Mouse (Mus musculus): ENCODE data around the gene Lmnb2.
A peak's percentile ranks its signal among the peaks of the same experiment; 100 is the strongest.

Gene Lmnb2

DNA sequence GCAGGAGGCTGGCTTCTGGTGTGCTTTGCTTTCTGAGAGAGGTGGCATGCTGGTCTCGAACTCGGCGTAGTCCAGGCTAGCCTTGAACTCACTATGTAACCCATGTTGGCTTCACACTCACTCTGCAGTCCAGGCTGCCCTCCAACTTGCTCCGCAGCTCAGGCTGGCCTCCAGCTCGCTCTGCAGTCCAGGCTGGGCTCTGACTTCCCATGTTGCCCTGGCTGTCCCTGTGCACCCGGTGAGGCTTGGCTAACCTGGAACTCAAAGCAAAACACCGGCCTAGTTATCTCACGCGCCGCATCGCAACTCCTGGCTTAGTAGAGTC, 62.3 kb downstream of the Lmnb2 start:
- no peak for DNase-seq (ENCODE audit: low read depth)

DNA sequence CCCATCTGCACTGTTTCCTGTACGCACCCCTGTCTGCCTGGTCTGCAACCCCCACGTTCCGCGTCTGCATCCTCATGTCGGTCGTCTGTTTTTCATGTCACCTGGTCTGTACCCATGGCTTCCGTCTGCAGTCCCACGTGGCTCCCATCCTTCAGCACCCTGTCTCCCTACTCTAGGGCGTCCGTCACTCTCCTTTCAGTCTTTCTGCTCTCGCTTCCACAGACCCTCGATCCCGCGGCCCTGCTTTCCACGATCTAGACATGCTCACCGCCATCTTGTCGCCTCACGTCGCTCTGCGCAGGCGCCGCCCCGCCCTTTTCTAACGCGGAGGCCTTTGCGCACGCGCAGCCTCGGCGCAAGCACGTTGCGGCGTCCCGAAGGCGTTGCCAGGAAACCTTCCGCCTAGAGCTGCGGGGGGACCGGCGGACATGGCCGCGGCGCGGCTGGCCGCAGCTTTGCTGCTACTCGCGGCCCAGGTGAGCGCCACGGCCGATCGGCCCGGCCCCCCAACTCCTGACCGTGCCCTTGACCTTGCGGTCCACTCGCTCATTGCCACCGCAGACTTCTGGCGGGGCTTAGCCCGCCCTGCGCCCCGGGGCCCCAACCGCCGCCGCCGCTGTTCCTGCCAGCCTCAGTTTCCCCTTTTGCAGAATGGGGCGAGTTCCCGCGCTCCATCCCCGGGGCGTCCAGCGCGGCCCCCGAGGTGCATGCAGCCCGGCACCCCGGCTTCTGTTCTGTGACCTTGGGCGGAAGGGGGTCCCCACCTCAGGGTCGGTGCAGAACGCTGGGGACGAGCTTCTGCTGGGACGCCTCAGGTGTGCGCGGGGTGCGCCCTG, 62.9 kb downstream of the Lmnb2 start, which contains the start of the genes Lsm7 and Sppl2b:
Lsm7 (minus strand) TSS at position 297 of the 836 bp plus-strand sequence.
Sppl2b (plus strand) TSS at position 363 of the 836 bp plus-strand sequence.
- DNase-seq (ENCODE audit: low read depth): peak; percentile 98

All from naive thymus-derived CD4-positive, alpha-beta T cell, adult 2 months (primary cell).